Mouse (Mus musculus) neural tube, embryonic 11.5 days (tissue): ENCODE data around the gene Rorc. TPM values are rescaled to one million over a fixed set of nuclear protein-coding genes. Genes with fewer than 3 reads are reported as not detected.

Source experiments
- polyA plus RNA-seq: library from polyadenylated mRNA; unstranded; fragments of >200 nt; fragmentation: Nextera tagmentation; extraction: Ambion mirVana; gene quantifications from 2 replicates; pipeline ENCODE4 v1.2.1, GENCODE M21; 2014

Rorc gene
- polyA plus RNA-seq, 1 experiment from 2014 or later = not detected

Other genes with a start within 250 kb of the Rorc start
- gene Gm10696, start 194.6 kb upstream of the Rorc start, polyA plus RNA-seq = not detected in 2 replicates
- gene Gm5286, start 176.1 kb upstream of the Rorc start, polyA plus RNA-seq = not detected in 2 replicates
- gene Gm4778, start 108.8 kb upstream of the Rorc start, polyA plus RNA-seq = not detected in 2 replicates
- 14.8 TPM in 2 replicates for gene Them4, start 62.7 kb upstream of the Rorc start, polyA plus RNA-seq
- gene Them5, start 30.7 kb upstream of the Rorc start, polyA plus RNA-seq = 0.19 TPM in 1 of 2 replicates, not detected in the other
- gene C2cd4d, start 10.4 kb upstream of the Rorc start, polyA plus RNA-seq = 1.4 and 1.6 TPM in 2 replicates
- 0.33 and 0.46 TPM in 2 replicates for gene Lingo4, start 25.7 kb downstream of the Rorc start, polyA plus RNA-seq
- 43.8 and 48.1 TPM in 2 replicates for gene Tdrkh, start 40.5 kb downstream of the Rorc start, polyA plus RNA-seq
- 64.7 and 68.3 TPM in 2 replicates for gene Mrpl9, start 70.5 kb downstream of the Rorc start, polyA plus RNA-seq
- gene Oaz3, start 71.1 kb downstream of the Rorc start, polyA plus RNA-seq = 0.23 and 0.41 TPM in 2 replicates
- gene Celf3, start 105.5 kb downstream of the Rorc start, polyA plus RNA-seq = 143 and 154 TPM in 2 replicates
- 9.3 and 9.5 TPM in 2 replicates for gene Riiad1, start 107.5 kb downstream of the Rorc start, polyA plus RNA-seq
- 36.4 and 39.9 TPM in 2 replicates for gene Snx27, start 209.9 kb downstream of the Rorc start, polyA plus RNA-seq